Mouse (Mus musculus): ENCODE results near the gene Wdr70.

Gene Wdr70

GRCm38 (mm10) chr15:7842398-7842797 lies 256.6 kb downstream of the Wdr70 start:
- DNase-seq = no peak

DNA sequence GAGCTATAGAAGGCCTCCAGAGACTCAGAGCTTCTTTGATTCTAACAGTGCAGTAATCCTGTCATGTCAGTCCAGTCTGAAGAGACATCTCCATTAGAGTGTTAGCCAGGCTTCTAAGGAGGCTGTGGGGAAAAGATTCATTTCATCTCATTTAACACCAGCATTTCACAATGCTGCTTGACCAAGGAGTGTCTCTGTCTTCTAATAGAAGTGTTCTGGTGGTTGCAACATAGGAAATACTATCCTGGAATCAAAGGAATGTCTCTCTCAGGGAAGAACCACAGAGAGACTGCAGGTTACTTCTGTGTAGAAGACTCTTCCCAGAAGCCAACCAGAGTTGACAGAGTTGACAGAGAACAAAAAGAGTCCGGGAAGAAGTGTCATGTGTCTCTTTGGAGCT lies 257.3 kb downstream of the Wdr70 start:
- DNase-seq = no peak

GRCm38 (mm10) chr15:7838921-7839309 lies 260.1 kb downstream of the Wdr70 start:
- no peak for DNase-seq

- DNase-seq = no peak
Observed at GRCm38 (mm10) chr15:7838060-7838920, 260.7 kb downstream of the Wdr70 start.

DNA sequence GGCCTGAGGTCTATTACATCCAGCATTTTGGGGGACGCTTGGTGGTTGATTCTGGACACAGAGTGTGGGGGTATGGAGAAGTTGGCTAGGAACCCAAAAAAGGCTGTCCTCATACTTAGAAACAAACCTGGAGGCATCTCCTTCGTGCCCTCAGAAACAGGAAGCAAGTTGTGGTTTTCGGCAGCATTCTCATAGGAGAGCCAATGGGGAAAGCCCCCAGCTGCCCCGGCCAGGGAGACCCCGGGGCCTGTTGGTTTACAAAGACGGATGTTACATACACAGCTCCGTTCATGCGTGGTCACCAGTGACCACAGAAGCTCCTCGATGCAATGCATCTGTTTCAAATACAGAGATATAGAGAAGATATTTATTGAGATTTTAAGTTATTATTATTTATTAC lies 263.6 kb downstream of the Wdr70 start:
- DNase-seq = no peak

DNA sequence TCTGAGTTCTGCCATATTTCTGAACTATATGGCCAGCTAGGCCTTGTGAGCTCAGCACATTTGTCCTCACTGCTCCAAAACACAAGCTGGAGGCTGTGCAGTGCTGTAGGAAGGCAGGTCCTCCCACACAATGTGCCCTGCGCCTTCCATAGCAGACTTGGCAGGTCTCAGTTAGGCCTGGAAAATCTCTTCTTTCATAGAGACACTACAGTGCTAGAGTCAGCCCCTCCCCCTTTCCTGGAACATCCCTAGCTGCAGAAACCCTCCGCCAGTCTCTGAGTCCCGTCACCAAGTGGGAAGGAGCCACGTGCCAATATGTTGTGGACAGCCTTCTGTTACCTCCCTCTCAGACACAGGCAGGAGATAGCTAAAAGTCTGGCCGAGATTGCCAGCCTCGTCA lies 273.5 kb downstream of the Wdr70 start:
- DNase-seq = no peak

DNA sequence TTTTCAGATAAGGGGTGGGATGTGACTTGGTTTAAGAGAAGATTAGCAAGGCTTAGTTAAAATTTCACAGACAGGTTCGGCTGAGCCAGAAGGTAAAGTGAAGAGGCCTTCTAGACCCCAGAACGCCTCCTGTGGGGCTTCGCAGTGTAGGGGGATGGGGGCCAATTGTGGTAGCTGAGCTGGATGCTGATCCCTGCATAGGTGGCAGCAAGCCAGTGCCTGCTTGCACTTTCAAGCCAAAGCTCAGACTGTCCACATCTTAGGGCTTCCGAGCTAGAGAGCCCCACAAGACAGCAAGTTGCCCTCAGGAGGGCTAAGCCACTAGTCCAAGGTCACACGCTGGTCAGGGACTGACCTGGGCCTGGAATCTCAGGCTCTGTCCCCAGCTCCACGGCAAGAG lies 275.1 kb downstream of the Wdr70 start:
- no peak for DNase-seq
